Mouse (Mus musculus) stomach, postnatal 0 days (tissue): Measurements from ENCODE around the gene Ankrd54.

Experiments
- CTCF ChIP-seq: IDR thresholded peaks from 2 replicates; pipeline ENCODE4 v1.5.1; 2016; ENCODE audit warnings: antibody characterized with exemption, low read depth, mild to moderate bottlenecking, moderate library complexity
- EP300 ChIP-seq: optimal IDR thresholded peaks from 2 replicates; pipeline ENCODE3; 2016; ENCODE audit warnings: antibody characterized with exemption

GRCm38 (mm10) chr15:79009734-79010133 lies 53.0 kb downstream of the Ankrd54 start:
- TF ChIP-seq CTCF (no peak), EP300 (no peak)
